Mouse (Mus musculus) limb, embryonic 12.5 days (tissue): ENCODE results near the gene Sema6d. TPM values are rescaled to one million over a fixed set of nuclear protein-coding genes. Genes with fewer than 3 reads are reported as not detected.

ENCODE experiments used
- ATAC-seq: fragments of 200-750 bp; cut with Nextera tagmentation; 2 replicates; pipeline ENCODE4 v1.8.0; 2017; ENCODE audit warnings: low read depth, moderate TSS enrichment; ENCODE audit not compliant: insufficient number of reproducible peaks, insufficient read depth, low FRiP score, low TSS enrichment
- H3K27ac ChIP-seq: fragments of 300-500 bp; sonication (generic); 2 replicates; pipeline ENCODE4 v1.5.1; 2016; ENCODE audit warnings: mild to moderate bottlenecking, moderate library complexity
- H3K27me3 ChIP-seq: fragments of 300-500 bp; sonication (generic); 2 replicates; pipeline ENCODE4 v1.6.1; 2016; ENCODE audit warnings: mild to moderate bottlenecking, moderate library complexity
- H3K36me3 ChIP-seq: fragments of 300-500 bp; sonication (generic); 2 replicates; pipeline ENCODE4 v1.6.1; 2016; ENCODE audit warnings: mild to moderate bottlenecking, moderate library complexity
- H3K4me1 ChIP-seq: fragments of 300-500 bp; sonication (generic); replicated peaks from 2 replicates; pipeline ENCODE4 v1.6.1; 2016
- H3K4me2 ChIP-seq: fragments of 300-500 bp; sonication (generic); 2 replicates; pipeline ENCODE4 v1.6.1; 2016; ENCODE audit warnings: mild to moderate bottlenecking, moderate library complexity
- H3K4me3 ChIP-seq: fragments of 300-500 bp; sonication (generic); replicated peaks from 2 replicates; pipeline ENCODE4 v1.5.1; 2016; ENCODE audit warnings: mild to moderate bottlenecking
- H3K9ac ChIP-seq: fragments of 300-500 bp; sonication (generic); replicated peaks from 2 replicates; pipeline ENCODE4 v1.6.1; 2016; ENCODE audit warnings: mild to moderate bottlenecking, moderate library complexity
- H3K9me3 ChIP-seq: fragments of 300-500 bp; sonication (generic); 2 replicates; pipeline ENCODE4 v1.6.1; 2016; ENCODE audit warnings: mild to moderate bottlenecking, moderate library complexity
- WGBS: fragments of 180-500 bp; shearing (Covaris S2); methylation state at CpG from one replicate; pipeline ENCODE4 v1.1.7; 2016; 5-methylcytosine and 5-hydroxymethylcytosine counted together
- polyA plus RNA-seq: library from polyadenylated mRNA; unstranded; fragments of >200 nt; fragmentation: Nextera tagmentation; extraction: Ambion mirVana; gene quantifications from 2 replicates; pipeline ENCODE4 v1.2.1, GENCODE M21; 2016

The Sema6d gene
- polyA plus RNA-seq, 1 experiment from 2014 or later: 6.7 TPM

GRCm38 (mm10) chr2:124354191-124354590 lies 264.4 kb downstream of the Sema6d start:
- WGBS: 89% methylated on average over 2 of the region's 2 CpGs
- no peak overlapping the region for H3K4me3 ChIP-seq
- H3K36me3 ChIP-seq: no peaks in the 10 kb centered on the region
- no peak overlapping the region for H3K4me2 ChIP-seq
- H3K27me3 ChIP-seq: no peaks in the 10 kb centered on the region
- H3K9ac ChIP-seq: no peak overlapping the region
- no peak overlapping the region for H3K27ac ChIP-seq
- no peaks in the 10 kb centered on the region for H3K4me1 ChIP-seq
- H3K9me3 ChIP-seq: no peaks in the 10 kb centered on the region
- ATAC-seq: no peak

GRCm38 (mm10) chr2:124354716-124355115 lies 264.9 kb downstream of the Sema6d start:
- Histone ChIP-seq H3K4me3 (no peak overlapping the region), H3K4me1 (no peaks in the 10 kb centered on the region), H3K4me2 (no peak overlapping the region), H3K27ac (no peak overlapping the region), H3K9me3 (no peaks in the 10 kb centered on the region), H3K9ac (no peak overlapping the region), H3K36me3 (no peaks in the 10 kb centered on the region), H3K27me3 (no peaks in the 10 kb centered on the region)
- no peak for ATAC-seq
- 86% methylated on average over 2 of the region's 2 CpGs for whole genome bisulfite sequencing

- no peak overlapping the region for H3K4me2 ChIP-seq
- H3K27ac ChIP-seq: no peak overlapping the region
- no peaks in the 10 kb centered on the region for H3K4me1 ChIP-seq
- H3K9me3 ChIP-seq: no peaks in the 10 kb centered on the region
- 71% methylated on average over 1 of the region's 1 CpGs for WGBS
- no peaks in the 10 kb centered on the region for H3K27me3 ChIP-seq
- no peak for ATAC-seq
- H3K4me3 ChIP-seq: no peak overlapping the region
- H3K9ac ChIP-seq: no peak overlapping the region
- no peaks in the 10 kb centered on the region for H3K36me3 ChIP-seq
Observed at GRCm38 (mm10) chr2:124369291-124369690, 279.5 kb downstream of the Sema6d start.

- Histone ChIP-seq H3K27me3 (no peaks in the 10 kb centered on the region), H3K4me2 (no peak overlapping the region), H3K4me3 (no peak overlapping the region), H3K27ac (no peak overlapping the region), H3K9me3 (no peaks in the 10 kb centered on the region), H3K36me3 (no peaks in the 10 kb centered on the region), H3K9ac (no peak overlapping the region), H3K4me1 (no peaks in the 10 kb centered on the region)
- 58% methylated on average over 2 of the region's 2 CpGs for WGBS
- ATAC-seq: no peak
Observed at GRCm38 (mm10) chr2:124369991-124370390, 280.2 kb downstream of the Sema6d start.

GRCm38 (mm10) chr2:124371363-124371762 lies 281.6 kb downstream of the Sema6d start:
- H3K9ac ChIP-seq: no peak overlapping the region
- H3K27me3 ChIP-seq: no peaks in the 10 kb centered on the region
- no peaks in the 10 kb centered on the region for H3K4me1 ChIP-seq
- WGBS: 65% methylated on average over 2 of the region's 2 CpGs
- no peak overlapping the region for H3K4me3 ChIP-seq
- H3K4me2 ChIP-seq: no peak overlapping the region
- H3K9me3 ChIP-seq: no peaks in the 10 kb centered on the region
- no peaks in the 10 kb centered on the region for H3K36me3 ChIP-seq
- H3K27ac ChIP-seq: no peak overlapping the region
- no peak for ATAC-seq

GRCm38 (mm10) chr2:124385053-124385452 lies 295.3 kb downstream of the Sema6d start:
- no peaks in the 10 kb centered on the region for H3K4me1 ChIP-seq
- H3K27ac ChIP-seq: no peak overlapping the region
- H3K27me3 ChIP-seq: peaks cover 5% of the 10 kb centered on the region
- no peaks in the 10 kb centered on the region for H3K9me3 ChIP-seq
- H3K9ac ChIP-seq: no peak overlapping the region
- 75% methylated on average over 1 of the region's 1 CpGs for WGBS
- H3K4me3 ChIP-seq: no peak overlapping the region
- no peak for ATAC-seq
- H3K36me3 ChIP-seq: no peaks in the 10 kb centered on the region
- no peak overlapping the region for H3K4me2 ChIP-seq

GRCm38 (mm10) chr2:124385722-124386121 lies 296.0 kb downstream of the Sema6d start:
- ATAC-seq: no peak
- H3K9ac ChIP-seq: no peak overlapping the region
- no peak overlapping the region for H3K4me3 ChIP-seq
- no peak overlapping the region for H3K27ac ChIP-seq
- no peaks in the 10 kb centered on the region for H3K4me1 ChIP-seq
- no peak overlapping the region for H3K4me2 ChIP-seq
- no peaks in the 10 kb centered on the region for H3K9me3 ChIP-seq
- H3K27me3 ChIP-seq: peaks cover 8% of the 10 kb centered on the region
- WGBS: 68% methylated on average over 1 of the region's 1 CpGs
- no peaks in the 10 kb centered on the region for H3K36me3 ChIP-seq

- Histone ChIP-seq H3K27ac (no peak overlapping the region), H3K9me3 (no peaks in the 10 kb centered on the region), H3K4me3 (no peak overlapping the region), H3K36me3 (no peaks in the 10 kb centered on the region), H3K27me3 (peaks cover 8% of the 10 kb centered on the region), H3K4me1 (no peaks in the 10 kb centered on the region), H3K9ac (no peak overlapping the region), H3K4me2 (no peak overlapping the region)
- WGBS: 84% methylated on average over 1 of the region's 1 CpGs
- ATAC-seq: no peak
Observed at GRCm38 (mm10) chr2:124388269-124388668, 298.5 kb downstream of the Sema6d start.

- Histone ChIP-seq H3K4me1 (no peaks in the 10 kb centered on the region), H3K36me3 (no peaks in the 10 kb centered on the region), H3K27me3 (peaks cover 4% of the 10 kb centered on the region; the same call in 1 of the 2 replicates), H3K9ac (no peak overlapping the region), H3K4me3 (no peak overlapping the region), H3K9me3 (no peaks in the 10 kb centered on the region), H3K27ac (no peak overlapping the region), H3K4me2 (no peak overlapping the region)
- WGBS: 88% methylated on average over 4 of the region's 4 CpGs
- no peak for ATAC-seq
Observed at GRCm38 (mm10) chr2:124396733-124397132, 307.0 kb downstream of the Sema6d start.

GRCm38 (mm10) chr2:124397304-124397703 lies 307.5 kb downstream of the Sema6d start:
- no peaks in the 10 kb centered on the region for H3K36me3 ChIP-seq
- no peak for ATAC-seq
- peaks cover 4% of the 10 kb centered on the region; the same call in 1 of the 2 replicates for H3K27me3 ChIP-seq
- no peak overlapping the region for H3K27ac ChIP-seq
- no peaks in the 10 kb centered on the region for H3K9me3 ChIP-seq
- H3K4me3 ChIP-seq: no peak overlapping the region
- WGBS: 95% methylated on average over 5 of the region's 5 CpGs
- H3K9ac ChIP-seq: no peak overlapping the region
- H3K4me2 ChIP-seq: no peak overlapping the region
- no peaks in the 10 kb centered on the region for H3K4me1 ChIP-seq

GRCm38 (mm10) chr2:124399611-124400010 lies 309.8 kb downstream of the Sema6d start:
- WGBS: 84% methylated on average over 2 of the region's 2 CpGs
- peaks cover 8% of the 10 kb centered on the region; the same call in 1 of the 2 replicates for H3K4me1 ChIP-seq

GRCm38 (mm10) chr2:124401727-124402380 lies 312.1 kb downstream of the Sema6d start:
- H3K4me2 ChIP-seq: no peak overlapping the region
- H3K36me3 ChIP-seq: no peaks in the 10 kb centered on the region
- peaks cover 10% of the 10 kb centered on the region; the same call in 1 of the 2 replicates for H3K27me3 ChIP-seq
- H3K4me1 ChIP-seq: peaks cover 9% of the 10 kb centered on the region; the same call in 1 of the 2 replicates
- 67% methylated on average over 6 of the region's 6 CpGs for WGBS
- H3K9ac ChIP-seq: no peak overlapping the region
- H3K9me3 ChIP-seq: no peaks in the 10 kb centered on the region
- no peak overlapping the region for H3K27ac ChIP-seq
- H3K4me3 ChIP-seq: no peak overlapping the region
- ATAC-seq: no peak

More at GRCm38 (mm10) chr2:124399611-124400010, 309.8 kb downstream of the Sema6d start:
- no peak overlapping the region for H3K9ac ChIP-seq
- no peak for ATAC-seq
- no peak overlapping the region for H3K27ac ChIP-seq
- H3K4me2 ChIP-seq: no peak overlapping the region
- H3K27me3 ChIP-seq: peaks cover 10% of the 10 kb centered on the region; the same call in 1 of the 2 replicates
- H3K4me3 ChIP-seq: no peak overlapping the region
- H3K9me3 ChIP-seq: no peaks in the 10 kb centered on the region
- H3K36me3 ChIP-seq: no peaks in the 10 kb centered on the region
